Mouse (Mus musculus) heart, embryonic 10.5 days (tissue): Measurements from ENCODE around the gene Itga9. TPM values are rescaled to one million over a fixed set of nuclear protein-coding genes. Genes with fewer than 3 reads are reported as not detected.

Source experiments
- DNase-seq: peaks from one replicate; pipeline ENCODE4 v3.0.0-alpha.2; 2017; ENCODE audit warnings: low spot score
- H3K27ac ChIP-seq: fragments of 300-500 bp; sonication (generic); 2 replicates; pipeline ENCODE4 v1.5.1; 2016; ENCODE audit warnings: mild to moderate bottlenecking
- H3K27me3 ChIP-seq: fragments of 300-500 bp; sonication (generic); 2 replicates; pipeline ENCODE4 v1.6.1; 2016; ENCODE audit warnings: mild to moderate bottlenecking; ENCODE audit not compliant: poor library complexity, insufficient read depth, severe bottlenecking
- H3K36me3 ChIP-seq: fragments of 300-500 bp; sonication (generic); 2 replicates; pipeline ENCODE4 v1.6.1; 2016; ENCODE audit warnings: mild to moderate bottlenecking, moderate library complexity
- H3K4me1 ChIP-seq: fragments of 300-500 bp; sonication (generic); 2 replicates; pipeline ENCODE4 v1.6.1; 2016; ENCODE audit warnings: mild to moderate bottlenecking
- H3K4me3 ChIP-seq: fragments of 300-500 bp; sonication (generic); 2 replicates; pipeline ENCODE4 v1.5.1; 2016; ENCODE audit warnings: mild to moderate bottlenecking, moderate library complexity
- H3K9me3 ChIP-seq: fragments of 300-500 bp; sonication (generic); 2 replicates; pipeline ENCODE4 v1.6.1; 2016; ENCODE audit warnings: mild to moderate bottlenecking, moderate library complexity
- WGBS: fragments of 180-500 bp; shearing (Covaris S2); methylation state at CpG from one replicate; pipeline ENCODE4 v1.1.7; 2016; 5-methylcytosine and 5-hydroxymethylcytosine counted together
- polyA plus RNA-seq: library from polyadenylated mRNA; unstranded; fragments of >200 nt; fragmentation: Nextera tagmentation; extraction: Ambion mirVana; gene quantifications from 2 replicates; pipeline ENCODE4 v1.2.1, GENCODE M21; 2016

Gene Itga9
- polyA plus RNA-seq, 1 experiment from 2014 or later = 8.9 TPM

DNA sequence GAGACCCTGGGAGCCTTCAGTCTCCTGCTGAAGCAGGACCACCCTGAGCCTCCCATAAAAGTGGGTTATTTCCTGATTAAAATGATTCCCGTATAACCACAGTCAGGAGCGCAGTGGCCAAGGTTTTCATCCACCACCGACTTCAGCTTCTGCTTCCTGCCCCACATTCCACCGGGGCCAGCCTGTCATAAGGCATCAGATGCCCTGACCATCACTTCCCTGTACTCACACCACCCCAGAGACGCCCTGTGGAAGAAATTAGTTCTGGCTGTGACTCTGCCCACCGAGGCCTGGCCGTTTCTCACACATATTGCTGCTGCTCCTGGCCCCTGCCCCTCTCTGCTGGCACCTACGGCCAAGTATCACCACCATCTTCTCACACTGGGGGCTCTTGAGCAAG lies 261.4 kb downstream of the Itga9 start:
- Histone ChIP-seq H3K27ac (0 out of 2 replicates have a peak overlapping the region, but pooled peaks have one; percentile 16), H3K4me3 (no peak overlapping the region), H3K27me3 (peaks cover 29% of the 10 kb centered on the region), H3K9me3 (no peaks in the 10 kb centered on the region), H3K4me1 (peaks cover 15% of the 10 kb centered on the region), H3K36me3 (peaks cover 25% of the 10 kb centered on the region)
- DNase-seq = no peak
- WGBS = 86% methylated on average over 8 of the region's 8 CpGs

DNA sequence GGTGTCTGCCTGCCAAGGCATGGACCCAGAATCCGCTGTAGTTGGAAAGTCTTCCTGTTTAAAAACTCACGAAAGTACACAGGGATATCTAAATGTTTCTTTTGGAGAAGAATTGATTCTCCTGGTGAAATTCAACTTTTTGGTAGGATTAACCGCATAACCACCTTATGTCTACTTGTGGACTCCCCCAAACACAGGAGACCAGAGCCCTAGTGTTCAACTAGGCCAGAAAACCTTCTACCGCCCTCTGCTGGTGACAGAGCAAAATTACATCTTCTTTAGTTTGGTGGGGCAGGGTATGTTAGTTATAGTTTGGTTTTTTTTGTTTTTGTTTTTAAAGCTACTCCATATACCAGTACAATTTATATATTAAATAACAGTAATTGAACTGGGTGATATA lies 264.6 kb downstream of the Itga9 start:
- Histone ChIP-seq H3K27me3 (peaks cover 17% of the 10 kb centered on the region), H3K36me3 (peaks cover 32% of the 10 kb centered on the region), H3K4me3 (no peak overlapping the region), H3K4me1 (peaks cover 6% of the 10 kb centered on the region), H3K9me3 (no peaks in the 10 kb centered on the region; the same call in 1 of the 2 replicates), H3K27ac (no peak overlapping the region)
- 59% methylated on average over 4 of the region's 4 CpGs for WGBS
- DNase-seq = no peak

GRCm38 (mm10) chr9:118873031-118873430 lies 266.5 kb downstream of the Itga9 start:
- no peak overlapping the region for H3K27ac ChIP-seq

GRCm38 (mm10) chr9:118873596-118873995 lies 267.1 kb downstream of the Itga9 start:
- Histone ChIP-seq H3K27ac (no peak overlapping the region), H3K4me3 (no peak overlapping the region)

More at GRCm38 (mm10) chr9:118873031-118873430, 266.5 kb downstream of the Itga9 start:
- peaks cover 32% of the 10 kb centered on the region for H3K36me3 ChIP-seq
- H3K9me3 ChIP-seq = no peaks in the 10 kb centered on the region; the same call in 1 of the 2 replicates
- H3K4me3 ChIP-seq = no peak overlapping the region
- WGBS = 89% methylated on average over 12 of the region's 12 CpGs
- H3K4me1 ChIP-seq = peaks cover 23% of the 10 kb centered on the region
- H3K27me3 ChIP-seq = peaks cover 12% of the 10 kb centered on the region
- DNase-seq = no peak

DNA sequence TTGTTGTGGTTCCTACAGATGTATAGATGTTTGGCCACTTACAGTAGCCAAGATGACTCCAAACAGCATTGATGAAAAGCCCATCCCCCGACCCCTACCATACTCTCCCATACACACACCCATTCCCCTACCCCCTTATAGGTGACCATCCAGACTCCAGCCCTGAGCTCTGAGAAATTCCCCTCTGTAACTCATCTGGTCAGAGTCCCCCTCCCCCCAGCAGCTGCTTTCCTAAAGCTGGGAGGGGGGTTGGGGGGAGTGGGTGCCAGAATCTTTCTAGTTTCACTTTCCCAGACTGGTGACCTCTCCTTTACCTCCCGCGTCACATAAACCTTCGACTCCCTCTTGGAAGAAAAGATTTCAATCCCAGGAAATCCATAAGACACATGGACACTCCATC lies 269.2 kb downstream of the Itga9 start:
- no peak for DNase-seq
- H3K36me3 ChIP-seq = peaks cover 28% of the 10 kb centered on the region
- no peaks in the 10 kb centered on the region; the same call in 1 of the 2 replicates for H3K9me3 ChIP-seq
- 75% methylated on average over 4 of the region's 4 CpGs for WGBS
- H3K4me1 ChIP-seq = peaks cover 23% of the 10 kb centered on the region
- H3K27ac ChIP-seq = no peak overlapping the region
- H3K4me3 ChIP-seq = no peak overlapping the region
- no peaks in the 10 kb centered on the region for H3K27me3 ChIP-seq

More at GRCm38 (mm10) chr9:118873596-118873995, 267.1 kb downstream of the Itga9 start:
- Histone ChIP-seq H3K4me1 (peaks cover 23% of the 10 kb centered on the region), H3K27me3 (0 out of 2 replicates have a peak, but pooled peaks cover 6% of the 10 kb centered on the region), H3K9me3 (no peaks in the 10 kb centered on the region; the same call in 1 of the 2 replicates), H3K36me3 (peaks cover 38% of the 10 kb centered on the region)
- no peak for DNase-seq
- 81% methylated on average over 3 of the region's 3 CpGs for WGBS

DNA sequence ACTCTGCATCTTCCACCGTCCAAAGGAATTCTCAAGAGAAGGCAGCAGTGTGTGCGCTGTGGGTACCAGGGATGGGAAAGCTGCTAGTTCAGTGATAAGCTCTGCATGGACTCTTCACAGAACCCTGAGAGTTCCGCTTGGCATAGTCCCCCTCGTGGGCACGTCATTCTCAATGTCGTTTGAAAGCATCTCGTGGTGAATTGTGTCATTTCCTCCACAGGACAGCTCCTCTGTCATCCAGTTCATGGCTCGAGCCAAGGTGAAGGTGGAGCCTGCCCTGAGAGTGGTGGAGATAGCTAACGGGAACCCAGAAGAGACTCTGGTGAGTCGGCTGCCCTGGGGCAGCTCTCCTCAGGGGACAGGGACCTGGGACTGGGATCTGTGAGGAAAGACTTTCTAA lies 270.4 kb downstream of the Itga9 start:
- H3K4me1 ChIP-seq = peaks cover 26% of the 10 kb centered on the region
- peak overlapping the region; percentile 65; the same call in 1 of the 2 replicates for H3K27ac ChIP-seq
- DNase-seq = no peak
- no peaks in the 10 kb centered on the region; the same call in 1 of the 2 replicates for H3K9me3 ChIP-seq
- 70% methylated on average over 10 of the region's 10 CpGs for WGBS
- no peaks in the 10 kb centered on the region for H3K27me3 ChIP-seq
- peaks cover 26% of the 10 kb centered on the region for H3K36me3 ChIP-seq
- H3K4me3 ChIP-seq = no peak overlapping the region

GRCm38 (mm10) chr9:118877365-118878008 lies 271.0 kb downstream of the Itga9 start:
- WGBS = 59% methylated on average over 7 of the region's 7 CpGs
- Histone ChIP-seq H3K36me3 (peaks cover 20% of the 10 kb centered on the region), H3K27ac (peak overlapping the region; percentile 65; the same call in 1 of the 2 replicates), H3K4me3 (no peak overlapping the region), H3K4me1 (peaks cover 26% of the 10 kb centered on the region), H3K27me3 (no peaks in the 10 kb centered on the region), H3K9me3 (no peaks in the 10 kb centered on the region; the same call in 1 of the 2 replicates)
- no peak for DNase-seq

DNA sequence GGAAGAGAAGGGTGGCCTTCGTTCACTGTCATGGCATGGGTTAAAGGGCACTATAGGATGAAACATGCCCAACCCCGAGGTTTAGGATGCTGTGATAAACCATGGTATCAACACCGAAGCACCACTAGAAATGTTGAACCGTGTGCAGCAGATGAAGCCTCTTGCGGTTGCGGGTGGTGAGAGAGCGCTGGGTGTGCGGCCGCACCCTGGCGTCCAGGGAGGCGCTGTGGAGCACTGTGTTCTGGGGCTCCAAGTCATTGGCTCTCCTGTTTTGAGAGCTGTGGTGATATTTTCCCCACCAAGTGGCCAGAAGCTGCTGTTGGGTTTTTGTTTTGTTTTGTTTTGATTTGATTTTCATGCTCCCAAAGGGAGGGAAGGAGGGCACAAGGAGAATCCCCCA lies 272.1 kb downstream of the Itga9 start:
- peaks cover 16% of the 10 kb centered on the region for H3K36me3 ChIP-seq
- 83% methylated on average over 11 of the region's 11 CpGs for WGBS
- no peak overlapping the region for H3K4me3 ChIP-seq
- no peaks in the 10 kb centered on the region; the same call in 1 of the 2 replicates for H3K9me3 ChIP-seq
- no peak overlapping the region for H3K27ac ChIP-seq
- H3K27me3 ChIP-seq = no peaks in the 10 kb centered on the region
- no peak for DNase-seq
- H3K4me1 ChIP-seq = peaks cover 26% of the 10 kb centered on the region

DNA sequence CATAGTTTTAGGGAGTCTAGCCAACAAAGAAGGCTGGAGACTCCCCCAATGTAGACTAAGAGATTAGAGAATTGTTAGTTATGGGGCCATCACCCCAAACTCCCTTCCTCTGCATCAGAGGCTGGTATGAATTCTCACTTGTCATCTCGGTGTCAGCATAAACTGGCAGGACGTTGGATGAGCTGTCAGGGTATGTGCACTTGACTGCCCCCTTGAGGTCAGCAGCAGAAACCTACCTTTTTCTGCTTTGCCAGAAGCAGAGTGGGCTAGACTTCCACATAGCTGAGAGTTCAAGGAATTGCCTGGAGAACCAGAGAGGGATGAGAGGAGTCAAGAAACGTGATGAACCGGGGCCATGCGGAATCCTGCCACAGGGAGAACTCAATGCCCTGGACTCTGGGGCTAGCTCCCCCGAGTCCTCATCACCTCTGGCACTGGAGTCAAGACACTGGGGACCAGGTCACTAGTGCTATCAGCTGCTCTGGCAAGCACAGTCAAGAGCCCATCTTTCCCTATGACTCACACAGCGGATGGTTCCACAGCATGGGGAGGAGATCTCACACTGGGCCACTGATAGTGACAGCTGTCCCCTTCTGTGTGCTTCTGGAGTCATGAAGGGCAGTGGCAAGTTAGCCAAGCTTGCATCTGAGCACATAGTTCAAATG lies 274.9 kb downstream of the Itga9 start:
- no peak for DNase-seq
- peaks cover 9% of the 10 kb centered on the region; the same call in 1 of the 2 replicates for H3K36me3 ChIP-seq
- no peaks in the 10 kb centered on the region for H3K9me3 ChIP-seq
- H3K4me1 ChIP-seq = peaks cover 17% of the 10 kb centered on the region
- no peaks in the 10 kb centered on the region for H3K27me3 ChIP-seq
- H3K27ac ChIP-seq = no peak overlapping the region
- 65% methylated on average over 7 of the region's 7 CpGs for WGBS
- H3K4me3 ChIP-seq = no peak overlapping the region

- peaks cover 13% of the 10 kb centered on the region for H3K4me1 ChIP-seq
- H3K9me3 ChIP-seq = no peaks in the 10 kb centered on the region
- 87% methylated on average over 6 of the region's 6 CpGs for WGBS
- no peak overlapping the region for H3K27ac ChIP-seq
- peaks cover 8% of the 10 kb centered on the region; the same call in 1 of the 2 replicates for H3K36me3 ChIP-seq
- no peaks in the 10 kb centered on the region for H3K27me3 ChIP-seq
- DNase-seq = no peak
- H3K4me3 ChIP-seq = no peak overlapping the region
Observed at GRCm38 (mm10) chr9:118881946-118882284, 275.4 kb downstream of the Itga9 start.

DNA sequence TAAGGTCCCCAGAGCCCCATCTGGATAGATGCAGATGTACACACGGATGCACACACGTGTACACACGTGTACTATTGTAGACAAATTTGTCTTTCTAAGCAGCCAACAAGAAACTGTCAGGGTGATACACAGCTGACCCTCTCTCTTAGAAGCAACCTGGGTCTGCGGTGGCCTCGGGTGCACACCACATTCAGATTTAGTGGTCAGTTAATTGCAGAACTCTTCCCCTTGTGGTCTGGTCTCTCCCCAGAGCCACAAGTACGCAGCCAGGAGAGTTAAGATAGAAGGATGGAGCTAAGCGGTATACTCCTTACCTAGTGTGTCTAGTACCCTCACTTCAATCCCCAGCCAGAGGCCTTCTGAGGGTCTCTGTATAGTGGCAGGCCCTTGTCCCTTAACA lies 276.7 kb downstream of the Itga9 start:
- WGBS = 91% methylated on average over 7 of the region's 7 CpGs
- no peak overlapping the region for H3K4me3 ChIP-seq
- peaks cover 11% of the 10 kb centered on the region; the same call in 1 of the 2 replicates for H3K36me3 ChIP-seq
- no peaks in the 10 kb centered on the region for H3K9me3 ChIP-seq
- no peak for DNase-seq
- peaks cover 4% of the 10 kb centered on the region; the same call in 1 of the 2 replicates for H3K4me1 ChIP-seq
- no peaks in the 10 kb centered on the region for H3K27me3 ChIP-seq
- no peak overlapping the region for H3K27ac ChIP-seq

DNA sequence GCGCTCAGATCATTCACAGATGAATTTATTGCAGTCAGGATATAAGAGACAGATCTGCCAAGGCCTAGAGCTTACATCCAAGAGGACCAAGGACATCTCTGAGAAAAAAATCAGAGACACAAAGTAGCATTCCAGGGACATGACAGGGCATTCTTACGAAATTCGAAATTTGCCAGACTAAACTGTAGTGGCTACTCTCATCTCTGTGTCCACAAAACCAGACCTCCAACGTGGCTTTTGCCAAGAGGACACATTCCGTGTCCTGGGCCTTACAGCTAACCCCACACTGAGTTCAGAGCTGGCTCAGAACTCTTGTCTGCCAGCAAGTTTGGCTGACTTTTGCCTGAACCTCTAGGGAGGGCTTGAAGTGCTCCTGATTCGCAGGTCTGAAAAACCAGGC lies 279.3 kb downstream of the Itga9 start:
- Histone ChIP-seq H3K4me3 (no peak overlapping the region), H3K4me1 (peaks cover 11% of the 10 kb centered on the region; the same call in 1 of the 2 replicates), H3K36me3 (peaks cover 6% of the 10 kb centered on the region; the same call in 1 of the 2 replicates), H3K27me3 (no peaks in the 10 kb centered on the region), H3K27ac (no peak overlapping the region), H3K9me3 (no peaks in the 10 kb centered on the region)
- WGBS = 76% methylated on average over 6 of the region's 6 CpGs
- DNase-seq = no peak

DNA sequence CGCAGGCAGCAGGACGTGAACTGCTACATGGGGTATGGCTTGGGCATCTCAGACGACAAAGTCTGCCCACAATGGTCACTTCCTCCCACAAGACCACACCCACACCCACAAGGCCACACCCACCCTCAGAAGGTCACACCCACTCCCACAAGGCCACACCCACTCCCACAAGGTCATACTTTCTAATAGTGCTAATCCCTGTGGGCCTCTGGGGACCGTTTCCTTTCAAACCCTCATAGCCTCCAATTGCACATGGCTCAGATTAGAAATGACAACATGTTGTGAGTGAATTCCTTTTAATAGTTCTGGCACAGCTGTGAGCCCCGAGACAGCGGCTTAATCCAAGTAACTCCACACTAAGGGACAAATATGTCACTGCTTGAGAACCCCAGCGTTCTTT lies 280.7 kb downstream of the Itga9 start:
- WGBS = 94% methylated on average over 7 of the region's 7 CpGs
- Histone ChIP-seq H3K4me3 (no peak overlapping the region), H3K27me3 (no peaks in the 10 kb centered on the region)

More for the DNA sequence above, 280.7 kb downstream of the Itga9 start:
- H3K27ac ChIP-seq = no peak overlapping the region
- no peaks in the 10 kb centered on the region for H3K9me3 ChIP-seq
- DNase-seq = no peak
- H3K4me1 ChIP-seq = peaks cover 15% of the 10 kb centered on the region; the same call in 1 of the 2 replicates
- peaks cover 6% of the 10 kb centered on the region; the same call in 1 of the 2 replicates for H3K36me3 ChIP-seq
